Mouse (Mus musculus): ENCODE measurements around the gene Pum1.

The Pum1 gene

DNA sequence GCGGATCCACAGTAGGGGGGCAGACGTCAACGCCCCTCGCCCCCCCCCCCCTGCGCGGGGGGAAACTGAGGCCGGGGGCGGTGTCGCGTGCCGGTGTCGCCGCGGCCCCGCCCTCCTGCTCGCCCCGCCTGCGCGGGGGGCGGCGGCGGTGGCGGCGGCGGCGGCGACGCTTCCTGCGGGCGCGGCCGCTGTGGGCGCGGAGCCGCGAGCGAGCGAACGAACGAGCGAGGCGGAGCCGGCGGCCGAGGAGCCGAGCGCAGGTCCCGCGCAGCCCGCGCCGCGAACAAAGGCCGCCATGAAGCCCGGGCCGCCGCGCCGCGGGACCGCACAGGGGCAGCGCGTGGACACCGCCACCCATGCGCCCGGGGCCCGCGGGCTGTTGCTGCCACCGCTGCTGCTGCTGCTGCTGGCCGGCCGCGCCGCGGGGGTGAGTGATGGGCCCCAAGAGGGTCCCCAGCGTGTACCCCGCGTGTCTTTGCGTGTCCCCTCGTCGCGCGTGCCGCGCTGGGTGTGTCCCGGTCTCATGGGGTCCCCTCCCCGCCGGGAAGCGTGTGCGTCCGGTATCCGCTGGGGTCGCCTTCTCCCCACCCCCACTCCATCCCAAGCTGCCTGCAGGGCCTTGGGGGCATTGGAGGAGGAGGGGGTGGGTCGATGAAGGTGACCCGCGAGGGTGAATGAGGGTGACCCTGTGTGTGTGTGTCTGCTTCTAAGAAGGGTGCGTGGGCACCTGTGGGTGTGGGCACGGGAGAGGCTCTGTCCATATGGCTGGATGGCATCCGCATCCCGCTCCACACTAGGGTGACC lies 129.5 kb downstream of the Pum1 start, which contains the start of gene Sdc3:
Gene Sdc3, plus strand, starts transcription at position 162 of the 804 bp plus-strand sequence.
- peak; percentile 60 to 62 for DNase-seq

GRCm38 (mm10) chr4:130793180-130793501 lies 130.0 kb downstream of the Pum1 start:
- no peak for DNase-seq

- DNase-seq = no peak
These were observed 131.7 kb downstream of the Pum1 start for GRCm38 (mm10) chr4:130794771-130795170.

- no peak for DNase-seq
These were observed 132.8 kb downstream of the Pum1 start for GRCm38 (mm10) chr4:130795970-130796369.

DNA sequence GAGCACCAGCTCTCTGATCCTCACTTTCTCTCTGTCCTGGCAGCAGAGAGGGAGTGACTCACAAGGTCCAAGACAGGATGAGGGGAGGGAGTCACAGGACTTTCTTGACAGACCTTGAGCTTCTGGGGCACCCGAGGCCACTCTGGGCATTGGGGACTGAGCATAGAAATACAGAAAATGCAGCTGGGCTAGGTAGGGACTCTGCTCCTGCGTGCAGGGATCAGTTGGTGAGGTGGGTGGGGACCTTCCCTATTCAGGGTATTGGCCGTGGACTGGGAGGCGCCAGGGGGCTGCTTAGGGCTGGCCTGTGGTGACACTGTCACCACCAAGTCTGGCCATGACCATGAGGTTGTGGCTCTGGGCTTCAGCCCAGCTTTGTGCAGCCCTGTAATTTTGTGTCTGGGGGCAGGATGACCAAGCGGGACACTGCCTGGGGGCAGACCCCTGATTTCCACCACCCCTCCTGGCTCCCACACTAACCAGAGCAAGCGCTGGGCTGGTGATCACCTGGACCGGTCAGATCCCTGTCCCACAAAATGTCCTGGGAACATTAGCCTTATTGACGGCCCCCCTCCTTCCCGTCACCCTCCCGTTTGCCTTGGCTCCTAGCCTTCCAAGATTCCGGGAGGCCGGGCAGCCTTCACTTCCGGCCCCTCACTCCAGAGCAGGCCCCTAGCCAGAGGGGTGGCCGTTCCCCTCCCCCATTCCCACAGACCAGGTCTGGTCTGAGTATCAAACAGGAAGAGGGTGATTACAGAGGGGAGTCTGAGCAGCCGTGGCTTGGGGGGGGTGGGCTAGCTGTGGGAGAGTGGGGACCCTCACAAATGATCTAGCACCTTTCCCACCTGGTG lies 134.3 kb downstream of the Pum1 start:
- peak in 1 of 2 experiments; percentile 50 for DNase-seq

DNA sequence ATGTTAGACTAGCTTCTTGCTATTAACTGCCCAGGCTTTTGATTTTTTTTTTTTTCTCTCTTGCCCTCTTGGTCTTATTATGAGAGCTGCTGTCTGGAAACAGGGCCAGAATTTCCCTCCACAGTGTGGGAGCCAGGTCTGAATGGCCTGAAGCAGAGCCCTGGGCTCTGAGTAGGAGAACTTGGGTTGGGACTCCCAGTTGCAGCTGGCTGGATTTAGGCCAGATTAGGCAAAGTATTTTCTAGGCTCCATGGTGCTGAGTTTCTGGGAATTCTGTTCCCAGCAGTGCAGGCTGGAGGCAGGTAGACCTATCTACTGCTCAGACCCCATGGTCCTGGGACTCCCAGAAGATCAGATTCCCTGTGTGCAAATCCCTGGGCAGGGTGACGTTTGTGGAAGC lies 135.3 kb downstream of the Pum1 start:
- DNase-seq = no peak

- DNase-seq = peak; percentile 70 to 81
These were observed 136.0 kb downstream of the Pum1 start for GRCm38 (mm10) chr4:130799118-130799517.

DNA sequence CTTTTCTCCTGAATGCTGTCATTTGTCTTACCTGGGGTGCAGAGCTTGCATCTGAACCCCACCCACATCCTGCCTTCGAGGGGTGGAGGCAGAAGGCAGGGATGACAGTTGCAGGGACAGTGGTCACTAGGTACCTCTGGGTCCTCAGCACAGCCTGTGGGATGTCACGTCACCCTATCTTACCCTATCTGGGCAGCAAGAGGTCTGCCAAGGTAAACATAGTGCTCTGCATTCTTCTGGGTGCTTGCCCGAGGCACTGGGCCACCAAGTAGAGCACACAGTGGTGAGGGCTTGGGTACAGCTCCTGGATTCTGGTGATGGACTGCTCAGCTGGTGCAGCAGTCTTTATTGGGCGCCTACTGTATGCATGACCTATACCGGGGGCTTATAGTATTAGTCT lies 136.5 kb downstream of the Pum1 start:
- no peak for DNase-seq

- no peak for DNase-seq
These were observed 137.0 kb downstream of the Pum1 start for GRCm38 (mm10) chr4:130800147-130800546.

DNA sequence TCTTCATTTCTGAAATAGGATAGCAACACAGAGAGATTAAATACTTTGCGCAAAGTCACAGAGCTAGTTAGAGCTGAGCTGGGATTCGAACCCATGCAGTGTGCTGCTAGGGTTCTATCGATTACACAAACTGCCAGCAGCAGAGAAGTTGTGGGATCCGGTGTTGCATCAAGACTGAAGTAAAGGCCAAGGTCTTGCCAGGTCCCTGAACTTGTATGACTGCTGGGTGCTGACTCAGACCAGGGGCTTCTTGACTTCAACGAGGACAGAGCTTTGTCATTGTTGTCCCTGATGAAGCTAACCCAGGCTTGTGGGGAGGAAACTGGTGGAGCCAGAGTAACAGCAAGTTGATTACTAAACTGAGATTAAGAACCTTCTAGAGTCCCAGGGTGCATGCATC lies 138.1 kb downstream of the Pum1 start:
- DNase-seq = no peak

DNA sequence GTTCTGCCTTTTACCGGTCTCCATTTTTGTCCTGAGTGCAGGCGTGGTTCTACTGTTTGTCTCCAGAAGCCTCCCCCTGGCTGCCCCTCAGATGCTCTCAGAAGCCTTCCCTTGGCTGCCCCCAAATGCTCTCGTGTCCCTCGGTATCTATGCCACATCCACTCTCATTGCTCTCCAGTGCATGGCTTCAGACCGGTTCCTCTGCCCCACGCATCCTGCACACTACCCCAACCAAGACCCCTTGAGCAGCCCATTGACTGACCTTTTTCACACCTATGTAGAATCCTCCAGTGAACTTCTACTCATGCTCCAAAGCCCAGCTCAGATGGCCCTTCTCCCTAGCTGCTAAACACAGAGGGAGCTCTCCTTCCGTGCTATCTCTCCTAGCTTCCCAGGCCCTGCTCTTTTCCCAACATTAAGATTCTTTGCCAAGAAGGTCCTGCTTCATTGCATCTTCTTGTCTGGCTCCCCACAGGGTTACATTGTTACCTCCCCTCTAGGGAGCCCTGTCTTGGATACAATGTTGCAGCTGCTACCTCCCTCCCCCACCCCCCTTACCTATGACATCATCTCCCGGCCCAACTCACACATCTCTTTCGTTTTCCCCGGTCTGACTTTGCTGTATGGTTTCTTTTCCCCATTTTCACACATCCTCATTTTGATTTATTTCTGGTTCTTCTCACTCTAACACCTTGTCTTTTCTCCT lies 138.7 kb downstream of the Pum1 start:
- DNase-seq = no peak

DNA sequence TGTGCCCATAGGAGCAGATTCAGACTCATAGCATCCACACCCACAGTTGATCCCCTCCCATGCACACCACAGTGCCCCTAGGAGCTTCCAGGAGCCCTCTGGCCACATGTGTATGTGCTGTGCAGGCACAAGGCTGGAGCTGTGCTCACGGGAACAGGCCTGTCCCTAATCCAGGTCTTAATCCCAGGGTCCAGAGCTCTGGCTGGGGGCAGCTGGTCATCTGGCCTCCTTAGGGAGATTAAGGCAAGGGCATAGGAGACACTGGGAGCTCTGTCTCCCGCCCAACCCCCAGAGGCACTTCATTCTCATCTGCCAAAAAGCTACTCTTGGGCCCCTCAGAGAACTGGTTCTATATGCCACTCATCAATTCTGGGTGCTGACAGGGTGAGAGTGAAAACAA lies 140.5 kb downstream of the Pum1 start:
- DNase-seq = no peak

DNA sequence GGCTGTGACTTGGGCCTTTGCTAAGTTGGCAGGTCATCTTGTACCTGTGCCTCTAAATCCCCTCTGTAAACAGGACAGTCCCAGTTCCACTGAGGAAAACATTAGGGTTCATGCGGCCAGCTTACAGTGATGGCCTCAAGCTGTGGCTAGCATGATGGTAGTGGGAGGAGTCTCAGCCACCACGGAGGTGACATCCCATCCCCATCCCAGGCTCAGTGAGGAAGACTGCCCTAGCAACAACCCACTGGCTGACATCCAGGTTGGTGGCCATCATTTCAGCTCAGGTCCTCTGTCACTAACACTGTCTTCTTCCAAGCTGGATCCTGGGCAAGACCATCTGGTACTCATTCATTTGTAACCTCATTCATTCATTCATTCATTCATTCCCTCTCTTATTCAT lies 141.2 kb downstream of the Pum1 start:
- DNase-seq = peak; percentile 66 to 76

GRCm38 (mm10) chr4:130804771-130805361 lies 141.7 kb downstream of the Pum1 start:
- DNase-seq = peak; percentile 94 to 95

- DNase-seq = no peak
These were observed 142.6 kb downstream of the Pum1 start for GRCm38 (mm10) chr4:130805746-130806145.

DNA sequence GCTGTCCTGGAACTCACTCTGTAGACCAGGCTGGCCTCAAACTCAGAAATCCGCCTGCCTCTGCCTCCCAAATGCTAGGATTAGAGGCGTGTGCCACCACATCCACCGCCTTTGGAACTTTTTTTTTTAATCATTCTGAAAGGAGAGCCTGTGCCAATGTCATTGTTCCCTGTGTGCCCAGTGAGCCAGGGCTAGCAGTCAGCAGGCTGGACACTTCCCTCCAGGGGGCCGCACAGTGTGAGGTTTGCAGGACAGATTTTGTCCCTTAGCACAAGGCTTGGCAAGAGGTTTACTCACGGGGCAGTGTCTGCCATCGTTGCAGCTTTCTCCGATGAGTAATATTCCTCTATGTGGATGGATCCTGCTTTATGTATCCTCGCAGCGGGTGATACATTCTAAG lies 143.6 kb downstream of the Pum1 start:
- DNase-seq = peak in 1 of 2 experiments; percentile 57

DNA sequence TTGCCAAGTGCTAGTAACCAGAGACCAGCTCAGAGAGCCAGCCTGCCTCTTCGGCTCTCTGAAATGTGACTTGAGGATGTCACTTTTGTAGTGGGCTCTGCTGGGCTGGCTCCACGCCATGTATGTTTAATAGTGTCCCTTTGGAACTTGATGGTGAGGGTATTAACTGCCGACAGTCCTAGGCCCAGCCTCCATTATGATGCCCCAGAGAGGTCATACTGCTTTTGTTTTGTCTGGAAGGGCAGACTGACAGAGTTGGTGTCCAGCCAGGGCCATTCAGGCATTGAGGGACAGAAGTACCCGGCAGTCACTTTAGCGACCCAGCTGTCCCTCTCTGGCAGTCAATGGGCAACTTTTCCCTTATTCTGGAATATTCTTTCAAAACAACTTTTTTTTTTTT lies 146.7 kb downstream of the Pum1 start:
- peak; percentile 52 to 70 for DNase-seq

DNA sequence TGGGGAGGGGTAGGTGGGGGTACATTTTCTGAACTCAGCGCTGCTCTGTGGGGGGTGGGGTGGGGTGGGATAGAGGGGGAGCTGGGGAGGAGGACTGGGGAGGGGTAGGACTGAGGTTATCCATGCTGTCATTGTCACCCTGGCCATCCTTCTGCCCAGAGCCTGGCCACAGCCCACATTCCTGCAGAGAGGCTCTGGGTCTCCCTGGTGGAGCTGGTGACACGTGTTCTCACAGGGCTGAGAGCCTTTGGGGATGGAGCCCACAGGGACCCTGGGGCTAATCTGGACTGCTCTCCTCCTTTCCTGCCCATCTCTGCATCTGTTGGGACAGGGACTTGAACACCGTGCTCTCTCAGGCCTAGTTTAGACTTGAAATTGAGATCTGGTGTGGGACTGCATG lies 147.7 kb downstream of the Pum1 start:
- DNase-seq = no peak

DNA sequence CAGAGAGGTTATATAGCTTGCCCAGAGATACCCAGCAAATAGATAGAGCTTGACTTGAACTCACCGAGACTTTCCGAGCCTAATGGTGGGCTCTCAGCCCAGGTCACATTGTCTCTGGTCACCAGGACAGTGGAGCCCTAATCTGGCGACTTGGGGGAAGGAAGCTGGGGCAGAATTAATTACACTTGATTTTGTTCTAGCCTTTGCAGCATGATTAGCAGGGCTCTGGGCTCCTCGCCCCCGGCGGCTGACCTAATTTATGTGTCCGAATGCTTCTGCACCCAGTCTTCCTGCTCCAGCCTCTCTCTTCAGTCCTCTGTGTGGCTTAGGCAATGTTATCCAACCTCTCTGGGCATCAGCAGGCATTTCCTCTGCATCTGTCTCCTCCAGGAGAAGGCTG lies 148.3 kb downstream of the Pum1 start:
- DNase-seq = no peak

- peak; percentile 51 to 61 for DNase-seq
These were observed 150.8 kb downstream of the Pum1 start for GRCm38 (mm10) chr4:130813958-130814357.

DNA sequence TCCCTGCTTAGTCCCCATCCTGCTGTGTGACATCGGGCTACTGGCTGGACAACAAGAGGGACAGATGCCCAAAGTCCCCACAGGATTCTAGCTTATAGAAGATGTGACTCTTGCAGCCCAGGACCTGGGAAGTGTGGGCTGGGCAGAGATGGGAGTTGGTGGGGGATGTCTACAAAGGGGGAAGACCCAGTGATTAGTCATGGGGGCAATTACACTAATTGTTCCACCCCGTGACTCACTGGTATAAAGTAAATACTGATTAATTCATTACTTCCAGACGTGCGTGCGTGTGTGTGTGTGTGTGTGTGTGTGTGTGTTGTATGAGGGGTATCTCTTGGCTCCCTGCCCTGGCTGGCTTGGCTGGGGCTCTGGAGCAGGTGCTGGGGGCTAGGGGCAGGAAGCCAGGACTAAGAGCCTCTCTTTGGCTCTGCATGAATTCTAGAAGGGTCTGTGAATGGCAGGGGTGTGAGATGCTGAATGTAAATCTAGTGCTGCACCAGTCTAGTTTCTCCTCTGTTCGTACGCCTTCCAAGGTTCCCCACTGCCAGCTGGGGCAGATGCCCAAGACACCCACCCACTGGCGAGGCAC lies 151.7 kb downstream of the Pum1 start:
- DNase-seq = peak; percentile 81 to 90

DNA sequence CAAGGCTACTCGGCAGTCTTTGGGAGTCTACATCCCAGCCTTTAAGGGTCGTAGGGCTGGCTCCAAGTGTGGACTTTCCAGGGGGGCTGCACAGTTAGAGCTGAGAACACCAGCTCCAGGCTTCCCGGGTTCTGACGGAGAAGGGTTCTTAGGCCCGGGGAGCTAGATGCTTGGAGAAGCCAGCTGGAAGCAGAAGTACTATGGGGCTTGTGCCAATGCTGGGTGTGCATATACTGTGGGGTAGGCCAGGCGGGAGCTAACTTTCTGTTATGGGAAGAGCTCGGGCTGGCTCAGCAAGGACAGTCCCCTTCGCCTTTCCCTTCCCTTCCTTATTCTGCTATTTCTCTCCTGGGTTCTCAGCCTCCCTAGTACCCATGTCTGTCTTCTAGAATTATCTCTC lies 152.7 kb downstream of the Pum1 start:
- no peak for DNase-seq

- DNase-seq = no peak
These were observed 156.7 kb downstream of the Pum1 start for GRCm38 (mm10) chr4:130819806-130820205.

All from cerebellum, postnatal 14 days (tissue).